Mouse (Mus musculus) retina, adult 2 months (tissue): ENCODE data around the gene Actn2.

Experiments
- DNase-seq: peaks from one replicate; pipeline ENCODE4 v3.0.0-alpha.2; 2012; ENCODE audit warnings: low read depth, low spot score

The Actn2 gene

DNA sequence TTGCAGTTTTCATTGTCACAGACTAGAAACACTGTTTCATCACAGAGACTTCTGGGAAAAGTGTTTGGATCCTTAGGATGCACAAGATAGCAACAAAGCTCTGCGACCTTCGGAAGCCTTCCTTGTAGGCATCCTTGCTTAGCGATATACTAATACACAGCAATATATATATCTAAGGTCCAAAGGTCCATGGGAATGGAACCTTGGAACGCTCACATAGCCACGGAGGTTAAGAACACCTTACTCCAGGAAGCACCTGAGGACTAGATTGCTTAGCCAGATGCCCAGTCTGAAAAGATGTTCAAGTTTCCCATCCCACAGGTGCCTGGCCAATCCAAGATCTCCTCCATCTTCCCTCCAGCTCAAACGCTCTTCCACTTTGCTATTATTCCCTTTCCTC is 26.4 kb downstream of the Actn2 start:
- DNase-seq: no peak

DNA sequence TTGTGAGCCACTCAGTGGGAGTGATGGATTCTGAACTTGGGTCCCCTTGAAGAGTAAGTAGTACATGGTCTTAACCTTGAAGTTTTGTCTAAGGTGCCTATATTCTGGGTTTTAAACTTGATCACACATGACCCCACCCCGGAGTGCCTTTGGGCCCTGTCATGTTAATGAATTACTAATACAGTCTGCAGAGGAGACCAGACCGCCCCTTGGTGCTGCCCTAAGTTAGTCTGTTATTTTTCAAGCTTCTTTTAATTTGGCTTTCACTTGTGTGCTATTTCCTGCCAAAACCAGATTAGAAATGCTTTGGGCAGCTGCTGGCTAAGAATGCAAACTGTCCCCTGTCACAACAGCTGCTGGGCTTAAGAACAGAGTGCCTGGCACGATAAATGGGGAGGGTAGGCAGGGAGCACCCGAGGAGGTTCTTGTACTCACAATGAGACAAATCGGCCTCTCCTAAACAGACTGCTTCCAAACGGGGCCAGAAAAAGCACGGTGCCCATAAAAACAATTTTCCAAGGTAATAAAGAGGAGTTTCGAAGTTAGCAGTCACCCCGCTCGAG is 28.5 kb downstream of the Actn2 start:
- DNase-seq: no peak

DNA sequence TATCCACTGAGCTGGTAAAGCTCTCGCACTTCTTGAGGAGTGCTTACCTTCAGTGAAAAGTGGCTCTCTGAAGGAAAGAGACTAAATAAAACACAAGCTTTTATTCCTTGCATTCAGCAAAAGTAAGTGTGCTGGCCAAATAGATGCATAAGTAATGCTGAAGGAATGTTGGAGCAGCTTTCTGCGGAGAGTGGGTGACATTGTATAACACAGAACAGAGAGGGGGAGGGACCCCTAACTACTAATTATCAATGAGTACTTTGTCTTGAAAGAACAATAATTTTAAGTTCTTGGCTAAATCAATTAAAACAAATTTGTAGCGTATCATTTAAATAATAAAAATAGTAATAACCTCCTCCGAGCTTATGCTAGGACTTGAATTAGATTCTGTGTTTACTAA is 29.2 kb downstream of the Actn2 start:
- DNase-seq: no peak

DNA sequence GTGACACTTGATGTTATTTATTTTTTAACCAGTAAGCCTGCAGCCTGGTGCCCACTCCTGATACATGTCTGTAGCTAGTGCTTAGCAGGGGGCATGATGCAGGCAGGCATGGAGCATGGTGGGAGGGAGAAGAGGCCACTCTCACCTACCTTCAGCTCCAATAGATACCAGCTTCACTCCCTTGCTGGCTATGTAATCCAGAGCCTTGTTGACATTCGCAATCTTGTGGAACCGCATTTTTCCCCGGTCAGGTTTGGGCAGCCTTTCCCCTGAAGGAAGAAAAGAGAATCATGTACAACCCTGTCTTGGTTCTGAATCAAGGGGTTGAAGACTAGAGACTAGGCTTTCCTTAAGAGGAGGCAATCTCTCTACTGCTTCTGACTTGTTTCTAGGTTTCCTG is 31.1 kb downstream of the Actn2 start:
- no peak for DNase-seq

DNA sequence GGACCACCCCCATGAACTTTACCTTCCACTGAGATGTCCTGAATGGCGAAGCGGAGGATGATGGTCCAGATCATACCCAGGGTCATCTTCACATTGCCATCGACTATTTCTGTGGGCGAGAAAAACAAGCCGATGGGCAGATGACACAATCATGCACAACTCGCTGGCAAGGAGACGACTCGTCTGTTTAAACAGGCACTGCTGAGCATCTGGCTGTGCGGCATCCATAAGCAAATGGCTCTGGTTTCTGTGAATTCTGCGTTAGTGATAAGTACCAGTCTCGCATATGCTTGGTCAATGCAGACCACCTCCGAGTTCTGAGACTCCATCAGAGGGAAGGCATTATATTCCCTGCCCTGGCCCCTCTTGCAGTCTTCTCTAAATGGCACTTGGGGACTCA is 31.7 kb downstream of the Actn2 start:
- DNase-seq: no peak

DNA sequence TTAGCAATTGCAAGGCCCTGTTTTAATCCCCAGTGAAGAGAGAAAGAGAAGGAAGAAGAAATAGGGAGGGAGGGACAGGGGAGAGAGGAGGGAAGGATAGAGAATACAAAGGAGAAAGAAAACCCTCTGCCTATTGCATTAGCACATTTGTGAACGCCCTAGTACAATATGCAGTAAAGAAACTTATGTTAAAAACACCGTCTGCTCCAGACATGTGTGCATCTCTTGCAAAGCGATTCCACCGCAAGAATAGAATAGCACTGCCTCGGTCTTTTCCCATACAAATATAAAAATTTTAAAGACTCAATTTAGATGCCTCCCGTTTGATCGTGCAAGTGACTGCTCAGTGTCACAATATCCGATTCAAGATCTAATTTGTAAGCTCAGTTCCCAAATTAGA is 32.1 kb downstream of the Actn2 start:
- no peak for DNase-seq

DNA sequence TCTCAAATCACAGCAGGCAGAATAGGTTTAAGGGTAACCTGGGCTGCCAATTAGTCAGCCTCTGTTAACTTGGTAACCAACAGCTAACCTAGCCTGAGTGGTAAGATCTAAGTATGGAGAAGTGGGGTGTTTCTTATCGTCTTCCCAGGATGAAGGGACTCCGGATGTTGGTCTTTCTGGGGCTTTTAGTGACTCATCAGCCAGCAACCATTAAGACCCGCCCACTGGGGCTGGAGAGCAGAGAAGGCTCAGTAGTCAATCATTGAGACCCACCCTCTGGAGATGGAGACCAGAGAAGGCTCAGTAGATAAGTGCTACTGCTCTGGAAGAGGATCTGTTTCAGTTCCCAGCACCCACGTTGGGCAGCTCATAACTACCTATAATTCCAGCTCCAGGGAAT is 33.3 kb downstream of the Actn2 start:
- no peak for DNase-seq

DNA sequence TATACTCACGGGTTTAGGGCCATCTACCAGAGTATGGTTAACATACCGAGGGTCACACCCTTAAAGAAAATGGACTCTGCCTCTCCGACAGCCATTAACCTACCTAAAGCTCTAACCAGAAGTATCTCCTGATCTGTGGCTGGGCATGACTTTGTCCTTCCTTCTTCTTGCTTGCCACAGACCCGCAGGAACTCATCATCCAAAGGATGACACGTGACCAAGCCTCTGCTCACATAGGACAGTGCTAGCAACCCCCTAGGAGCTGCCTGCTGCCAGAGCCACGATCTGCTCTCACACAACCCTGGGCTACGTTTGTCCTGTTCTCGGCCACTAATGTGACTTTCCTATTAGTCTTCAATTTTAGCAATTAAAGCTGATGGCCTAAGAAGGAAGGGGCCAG is 35.0 kb downstream of the Actn2 start:
- no peak for DNase-seq

DNA sequence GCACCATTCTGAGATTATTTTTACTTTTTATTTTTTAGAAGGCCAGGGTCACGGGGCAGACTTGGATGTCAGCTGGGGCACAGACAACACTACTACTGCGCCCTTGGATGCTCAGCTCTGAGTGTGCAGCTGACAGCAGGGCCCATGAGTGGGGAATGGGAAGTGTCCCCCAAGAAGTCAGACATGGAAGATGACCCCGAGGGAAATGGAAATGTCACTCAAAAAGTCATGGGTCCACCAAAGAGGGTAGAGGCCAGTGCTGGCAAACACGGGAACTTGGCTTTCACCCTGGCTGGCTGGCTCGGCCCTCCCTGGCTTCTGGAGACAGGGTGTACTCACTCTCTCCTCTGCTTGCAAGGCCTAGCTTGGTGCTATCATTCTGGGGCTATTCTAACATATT is 35.6 kb downstream of the Actn2 start:
- no peak for DNase-seq

DNA sequence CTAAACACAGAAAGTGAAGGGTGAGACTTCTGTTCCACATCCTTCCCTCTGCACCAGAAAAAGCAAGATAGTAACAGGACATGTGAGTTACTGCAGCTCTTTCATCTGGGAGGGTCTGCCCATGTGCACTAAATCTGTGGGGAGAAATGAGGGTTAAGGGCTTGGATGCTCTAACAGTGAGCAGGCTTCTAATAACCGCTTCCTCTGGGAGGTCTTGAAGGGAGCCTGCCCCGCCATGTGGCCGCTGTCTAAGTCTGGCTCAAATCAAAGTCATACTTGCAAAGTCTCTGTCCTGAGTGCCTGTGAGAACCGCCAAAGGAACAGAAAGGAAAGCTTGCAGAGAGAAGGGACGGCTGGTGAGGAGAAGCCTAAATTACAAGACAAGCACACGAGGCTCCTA is 42.8 kb downstream of the Actn2 start:
- no peak for DNase-seq

DNA sequence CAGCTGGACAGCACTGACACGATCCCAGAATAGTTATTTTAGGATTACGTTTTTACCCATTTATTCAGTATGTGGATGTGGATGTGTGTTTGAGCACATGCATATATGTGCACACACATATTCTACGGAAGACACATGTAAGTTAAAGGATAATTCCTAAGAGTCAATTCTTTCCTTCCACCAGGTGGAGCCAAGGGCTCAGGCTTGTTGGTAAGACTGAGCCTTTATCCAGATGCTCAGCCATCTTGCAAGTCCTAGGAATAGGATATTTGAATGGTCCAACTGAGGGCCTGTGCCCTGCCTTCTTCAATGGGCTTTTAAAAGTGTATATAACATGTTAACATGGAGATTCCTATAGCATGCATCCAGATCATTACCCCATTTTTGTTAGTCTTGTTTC is 43.9 kb downstream of the Actn2 start:
- DNase-seq: no peak

DNA sequence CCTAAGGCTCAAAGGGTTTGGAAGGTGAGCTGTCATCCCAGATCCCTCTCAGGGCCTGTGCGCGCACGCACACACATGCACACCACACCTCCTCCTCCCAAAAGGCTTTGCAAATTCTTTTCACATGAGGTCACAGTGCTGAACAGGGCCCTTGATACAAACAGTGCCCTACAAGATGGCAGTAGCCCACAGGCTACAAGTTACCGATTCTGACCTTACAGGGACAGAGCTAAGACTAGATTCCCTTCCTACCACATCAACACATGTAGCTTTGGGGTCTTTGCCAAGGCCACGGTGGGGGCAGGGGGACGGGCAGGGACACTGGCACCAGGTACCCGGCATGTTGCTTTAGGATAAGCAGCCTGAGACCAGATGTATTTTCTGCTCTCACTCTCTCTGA is 46.8 kb downstream of the Actn2 start:
- no peak for DNase-seq

DNA sequence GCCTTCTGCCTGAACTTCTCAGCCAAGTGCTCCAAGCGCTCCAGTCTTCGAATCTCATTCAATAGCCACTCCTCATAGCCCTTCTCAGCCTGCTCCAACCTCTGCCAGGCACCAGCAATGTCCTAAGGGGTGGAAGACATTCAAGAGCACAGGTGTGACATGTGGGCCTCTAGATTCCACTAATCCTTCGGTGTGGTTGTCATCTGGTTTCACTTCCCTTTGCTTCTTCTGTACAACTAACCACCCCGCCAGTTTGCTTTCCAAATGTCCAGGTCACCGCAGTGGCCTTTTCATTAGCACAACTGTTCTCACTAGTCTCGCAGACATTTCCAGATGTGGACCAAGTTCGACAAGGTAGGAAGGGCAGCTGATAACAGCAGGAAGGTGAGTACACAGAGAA is 49.9 kb downstream of the Actn2 start:
- DNase-seq: no peak

DNA sequence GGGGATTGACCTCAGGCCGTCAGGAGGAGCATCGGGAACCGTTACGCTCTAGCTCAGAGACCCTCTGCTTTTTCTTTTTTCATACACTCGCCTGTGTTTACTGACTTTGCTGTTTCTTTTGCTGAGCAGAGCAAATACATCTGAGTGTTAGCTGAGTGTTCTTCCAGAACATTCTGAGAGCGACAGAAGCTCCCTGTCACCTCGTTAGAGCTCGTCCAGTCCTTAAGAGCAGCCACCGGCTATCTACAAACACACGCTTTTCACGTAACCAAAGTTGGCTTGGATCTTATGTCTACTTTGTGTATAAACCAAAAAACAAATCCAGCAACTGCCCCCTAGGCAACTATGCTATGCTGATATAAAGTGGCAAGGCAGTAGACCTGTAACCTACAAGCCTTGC is 56.0 kb downstream of the Actn2 start:
- DNase-seq: no peak

DNA sequence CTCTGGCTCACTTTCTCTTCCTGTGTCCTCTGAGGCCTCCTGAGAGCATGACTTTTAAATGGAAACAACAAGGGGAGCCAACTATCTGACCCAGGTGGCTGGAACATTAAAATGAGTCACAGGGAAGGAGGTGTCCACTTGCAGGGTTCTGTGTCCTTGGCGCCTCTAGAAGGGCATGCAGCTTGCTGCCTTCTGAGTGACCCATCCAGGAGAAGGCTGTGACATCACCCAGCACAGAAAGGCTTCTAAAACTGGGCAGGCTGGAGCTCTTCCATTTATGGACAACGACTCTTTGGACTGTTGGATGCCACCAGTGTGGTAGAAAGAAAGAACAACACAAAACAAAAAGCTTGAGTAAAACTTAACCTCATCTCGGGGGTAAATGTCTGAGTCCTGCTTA is 56.7 kb downstream of the Actn2 start:
- DNase-seq: no peak

DNA sequence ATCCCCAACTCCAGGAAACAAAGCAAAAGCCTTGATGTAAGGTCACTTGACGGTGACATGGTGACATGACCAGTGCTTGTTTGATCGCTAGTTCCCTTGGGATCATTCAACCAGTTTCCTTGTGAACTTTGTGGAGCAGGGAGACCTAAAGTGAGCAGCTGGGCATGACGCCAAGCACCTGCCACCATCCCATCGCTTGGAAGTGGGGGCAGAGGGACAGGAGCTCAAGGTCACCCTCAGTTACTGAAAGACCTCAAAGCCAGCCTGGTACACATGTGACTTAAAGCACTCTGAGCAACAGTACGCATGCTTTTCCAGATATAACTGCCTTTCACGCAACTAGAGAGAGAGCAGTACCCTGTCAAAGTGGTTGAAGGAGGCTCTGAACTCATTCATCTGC is 65.8 kb downstream of the Actn2 start:
- DNase-seq: no peak

DNA sequence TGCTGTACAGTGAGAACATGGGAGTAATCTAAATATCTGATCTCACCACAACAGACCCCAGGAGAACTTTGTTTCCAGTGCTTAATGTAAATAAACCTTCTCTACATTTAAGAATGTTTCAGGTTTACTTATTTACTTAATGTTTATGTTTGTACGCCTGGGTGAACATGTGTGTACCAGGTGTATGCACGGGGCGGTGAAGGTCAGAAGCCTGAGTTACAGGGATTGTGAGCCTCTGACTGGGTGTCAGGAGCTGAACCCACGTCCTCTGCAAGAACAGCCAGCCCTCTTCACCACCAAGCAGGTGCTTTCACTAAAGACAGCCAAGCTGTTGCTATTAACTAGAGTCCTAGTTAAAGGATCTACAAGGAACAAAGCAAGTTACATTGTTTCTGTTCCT is 66.3 kb downstream of the Actn2 start:
- no peak for DNase-seq

DNA sequence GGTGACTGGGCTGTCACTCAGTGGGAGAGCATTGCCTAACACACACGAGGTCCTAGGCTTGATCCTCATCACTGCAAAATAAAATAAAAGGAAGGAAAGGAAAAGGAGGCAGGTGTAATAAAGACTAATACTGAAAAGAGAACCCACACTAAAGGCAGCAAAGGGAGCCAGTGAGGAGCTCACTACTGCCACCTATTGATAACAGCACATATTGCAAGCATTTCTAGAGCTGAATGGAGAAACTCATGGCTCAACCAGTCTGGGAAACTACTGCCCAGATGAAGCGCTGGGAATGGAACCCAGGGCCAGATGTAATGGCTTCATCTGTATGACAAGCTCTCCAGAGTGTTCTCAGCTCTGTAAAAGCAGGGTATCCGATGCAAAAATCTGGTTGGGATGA is 67.6 kb downstream of the Actn2 start:
- peak; percentile 13 for DNase-seq

DNA sequence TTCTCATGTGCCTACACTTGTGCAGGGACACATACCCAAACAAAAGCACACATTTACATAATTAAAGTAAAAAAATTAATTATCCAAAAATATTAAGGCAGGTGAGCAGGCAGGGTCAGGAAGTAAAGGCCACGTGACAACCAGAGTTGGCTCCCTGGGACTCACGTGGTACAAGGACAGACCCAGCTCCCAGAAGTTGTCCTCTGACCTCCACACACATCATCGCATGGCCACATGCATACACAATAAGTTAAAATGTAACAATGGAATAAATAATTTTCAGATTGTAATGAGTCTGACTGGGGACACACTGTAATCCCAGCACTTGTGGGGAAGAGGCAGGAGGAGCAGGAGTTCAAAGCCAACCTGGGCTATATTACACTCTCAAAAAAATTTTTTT is 72.6 kb downstream of the Actn2 start:
- DNase-seq: no peak

DNA sequence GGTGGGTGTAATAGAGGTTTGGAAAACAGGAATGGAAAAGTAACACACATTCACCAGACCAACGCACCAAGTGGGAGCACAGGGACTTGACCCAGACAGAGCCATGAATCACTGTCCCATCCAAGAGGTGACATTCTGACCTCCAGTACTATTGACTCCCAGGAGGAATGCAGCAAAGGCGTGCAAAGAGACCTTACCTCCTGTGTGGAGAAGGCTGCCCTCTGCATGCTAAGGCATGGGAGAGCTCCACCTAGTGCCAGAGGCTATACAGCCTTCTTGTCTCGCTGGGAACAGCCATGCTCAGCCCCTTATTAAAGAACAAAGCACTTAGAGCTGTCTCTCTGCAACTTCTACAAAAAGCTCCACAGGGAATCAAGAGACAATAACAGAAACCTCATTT is 73.5 kb downstream of the Actn2 start:
- no peak for DNase-seq

DNA sequence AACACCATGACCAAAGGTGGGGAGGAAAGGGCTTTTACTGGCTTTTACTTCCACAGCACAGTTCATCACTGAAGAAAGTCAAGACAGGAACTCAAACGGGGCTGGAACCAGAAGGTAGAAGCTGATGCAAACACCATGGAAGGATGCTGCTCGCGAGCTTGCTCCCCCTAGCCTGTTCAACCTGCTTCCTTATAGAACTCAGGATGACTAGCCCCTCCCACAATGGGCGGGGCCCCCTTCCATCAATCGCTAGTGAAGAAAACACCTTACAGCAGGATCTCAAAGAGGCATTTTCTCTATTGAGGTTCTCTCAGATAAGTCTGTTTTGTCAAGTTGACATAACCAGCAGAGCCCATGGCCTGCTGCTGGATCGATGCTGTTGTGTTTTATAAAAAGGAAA is 76.6 kb downstream of the Actn2 start:
- DNase-seq: no peak

DNA sequence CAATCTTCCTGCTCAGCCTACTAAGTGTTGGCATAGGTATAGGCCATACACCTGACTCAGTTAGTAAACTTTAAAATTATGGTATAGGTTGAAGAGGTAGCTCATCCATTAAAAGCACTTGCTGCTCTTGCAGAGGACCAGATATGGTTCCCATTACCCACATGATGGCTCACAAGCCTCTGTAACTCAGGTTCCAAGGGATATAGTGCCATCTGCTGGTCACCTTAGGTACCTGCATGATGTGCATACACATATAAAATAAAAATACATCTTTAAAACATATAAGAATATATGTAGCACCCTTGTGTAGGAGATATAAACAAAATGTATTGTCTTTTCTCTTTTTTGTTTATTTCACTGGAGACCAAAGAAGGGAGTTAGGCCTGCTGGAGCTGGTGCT is 79.1 kb downstream of the Actn2 start:
- DNase-seq: no peak

DNA sequence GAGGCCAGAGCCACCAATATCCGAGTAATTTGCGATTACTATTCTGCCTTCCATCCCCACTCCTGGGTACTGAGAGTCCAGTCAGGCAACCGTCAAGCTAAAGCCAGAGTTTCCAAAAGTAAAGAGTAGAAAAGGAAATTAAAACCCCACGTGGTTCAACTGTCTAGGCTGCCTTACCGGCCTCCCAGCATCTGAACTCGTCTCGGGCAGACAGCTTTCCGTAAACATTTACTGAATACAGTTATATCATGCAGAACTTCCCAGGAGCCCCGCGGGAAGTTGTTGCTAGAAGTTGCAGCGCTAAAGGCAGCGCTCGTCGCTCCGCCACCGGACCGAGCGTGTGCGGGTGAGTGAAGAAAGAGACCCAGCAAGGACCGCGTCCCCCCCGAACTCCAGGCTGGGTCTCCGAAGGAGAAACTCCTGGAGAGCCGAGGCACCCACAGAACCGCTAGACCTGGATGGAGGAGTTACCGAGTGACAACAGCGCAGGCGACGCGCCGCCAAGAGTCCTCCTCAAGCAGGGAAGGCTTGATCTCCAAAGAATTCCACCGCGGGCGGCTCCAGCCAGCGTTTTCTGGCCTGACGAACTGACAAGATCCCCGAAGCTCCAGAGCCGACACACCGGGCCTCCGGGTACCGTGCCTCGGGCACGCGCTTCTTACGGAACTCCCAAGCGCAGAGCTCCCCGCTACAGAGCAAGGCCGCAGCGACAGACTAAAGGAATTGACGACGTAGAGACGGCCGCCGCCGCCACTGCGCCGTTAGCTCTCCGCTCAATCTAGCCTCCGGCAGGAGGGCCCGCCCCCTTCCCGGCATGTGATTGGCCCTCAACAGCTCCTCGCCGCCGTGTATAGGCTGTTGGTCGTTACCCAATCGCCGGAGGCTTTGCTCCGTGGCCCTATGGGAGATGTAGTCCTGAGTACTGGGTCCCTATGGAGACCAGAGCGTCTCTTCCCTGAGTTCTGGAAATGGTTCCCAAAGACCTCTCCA is 82.9 kb downstream of the Actn2 start, which contains the start of gene Mtr:
Mtr (minus strand) TSS at position 723 of the 990 bp plus-strand sequence.
- DNase-seq: peak; percentile 83
